Mouse (Mus musculus) megakaryocyte progenitor cell, adult 5-6 weeks (primary cell): Measurements from ENCODE around the gene Tmem258. TPM values are rescaled to one million over a fixed set of nuclear protein-coding genes. Genes with fewer than 3 reads are reported as not detected.
"Not testable (repeated sequence)": the region's sequence is repeated elsewhere in the genome, so short reads cannot be mapped to it uniquely, and the experiment has no call there.

Source experiments
- ATAC-seq: replicated peaks from 2 replicates; pipeline ENCODE4 v1.8.0; 2016; ENCODE audit warnings: mild to moderate bottlenecking, moderate TSS enrichment, inconsistent platforms; ENCODE audit not compliant: poor library complexity
- total RNA-seq, 2 experiments: library from RNA; stranded (forward) in 1 of 2; stranded (reverse) in 1 of 2; fragments of 157-497, 149-512 nt in 1 of 2; fragments of 200-1000 nt in 1 of 2; gene quantifications; 2 replicates each; pipeline versions ENCODE4 v1.2.3 to v1.2.4; 2015 to 2017

The Tmem258 gene
- total RNA-seq (2015) (308 and 313 TPM in 2 replicates), total RNA-seq (2017) (149 and 204 TPM in 2 replicates)

- peak; percentile 86 for ATAC-seq
Observed at GRCm38 (mm10) chr19:10203848-10204615, at the start of gene Tmem258, which contains the start of gene Fen1. Tmem258 (plus strand) TSS chr19:10204014. Fen1 (minus strand) TSS chr19:10204169.

GRCm38 (mm10) chr19:10157725-10158124 lies 46.1 kb upstream of the Tmem258 start:
- no peak for ATAC-seq

- no peak for ATAC-seq
Observed at GRCm38 (mm10) chr19:10163896-10164295, 39.9 kb upstream of the Tmem258 start.

GRCm38 (mm10) chr19:10165928-10166327 lies 37.9 kb upstream of the Tmem258 start:
- ATAC-seq, result peak; percentile 48; the same call in 1 of the 2 replicates

- no peak for ATAC-seq
Observed at GRCm38 (mm10) chr19:10167112-10167511, 36.7 kb upstream of the Tmem258 start.

GRCm38 (mm10) chr19:10167951-10168350 lies 35.9 kb upstream of the Tmem258 start:
- ATAC-seq, result no peak

GRCm38 (mm10) chr19:10168441-10168840 lies 35.4 kb upstream of the Tmem258 start:
- no peak for ATAC-seq

GRCm38 (mm10) chr19:10169179-10169578 lies 34.6 kb upstream of the Tmem258 start:
- ATAC-seq, result no peak

GRCm38 (mm10) chr19:10169692-10170330 lies 34.0 kb upstream of the Tmem258 start:
- ATAC-seq, result not testable (repeated sequence)

GRCm38 (mm10) chr19:10170466-10170865 lies 33.3 kb upstream of the Tmem258 start:
- no peak for ATAC-seq

- no peak for ATAC-seq
Observed at GRCm38 (mm10) chr19:10171359-10171758, 32.5 kb upstream of the Tmem258 start.

- peak; percentile 30; the same call in 1 of the 2 replicates for ATAC-seq
Observed at GRCm38 (mm10) chr19:10171846-10172245, 32.0 kb upstream of the Tmem258 start.

- peak; percentile 72 for ATAC-seq
Observed at GRCm38 (mm10) chr19:10173116-10173718, 30.6 kb upstream of the Tmem258 start.

GRCm38 (mm10) chr19:10173844-10174539 lies 29.8 kb upstream of the Tmem258 start:
- peak; percentile 65 for ATAC-seq

- ATAC-seq, result no peak
Observed at GRCm38 (mm10) chr19:10174956-10175355, 28.9 kb upstream of the Tmem258 start.

- ATAC-seq, result no peak
Observed at GRCm38 (mm10) chr19:10176477-10176876, 27.3 kb upstream of the Tmem258 start.

- ATAC-seq, result no peak
Observed at GRCm38 (mm10) chr19:10176941-10177372, 26.9 kb upstream of the Tmem258 start.

- ATAC-seq, result no peak
Observed at GRCm38 (mm10) chr19:10181225-10181624, 22.6 kb upstream of the Tmem258 start.

GRCm38 (mm10) chr19:10182142-10182541 lies 21.7 kb upstream of the Tmem258 start:
- peak; percentile 16 for ATAC-seq

- ATAC-seq, result peak; percentile 95
Observed at GRCm38 (mm10) chr19:10182670-10183298, 21.0 kb upstream of the Tmem258 start, which contains the start of gene Fads1. Fads1 (plus strand) TSS chr19:10182888.
